Mouse (Mus musculus) lung, embryonic 14.5 days (tissue): ENCODE measurements around the gene Kcnk2. TPM values are rescaled to one million over a fixed set of nuclear protein-coding genes. Genes with fewer than 3 reads are reported as not detected.
"Not testable (repeated sequence)": the region's sequence is repeated elsewhere in the genome, so short reads cannot be mapped to it uniquely, and the experiment has no call there.

Experiments used
- ATAC-seq: fragments of 200-750 bp; cut with Nextera tagmentation; 2 replicates; pipeline ENCODE4 v1.8.0; 2017; ENCODE audit warnings: mild to moderate bottlenecking, moderate TSS enrichment, moderate library complexity; ENCODE audit not compliant: insufficient read depth
- DNase-seq: peaks from one replicate; pipeline ENCODE4 v3.0.0-alpha.2; 2015
- H3K27ac ChIP-seq: fragments of 300-500 bp; sonication (generic); 2 replicates; pipeline ENCODE4 v1.5.1; 2014; ENCODE audit warnings: low read depth, mild to moderate bottlenecking, moderate library complexity
- H3K27me3 ChIP-seq: fragments of 300-500 bp; sonication (generic); 2 replicates; pipeline ENCODE4 v1.6.1; 2014; ENCODE audit warnings: low read length, control low read depth; ENCODE audit not compliant: insufficient read depth
- H3K36me3 ChIP-seq: fragments of 300-500 bp; sonication (generic); 2 replicates; pipeline ENCODE4 v1.6.1; 2014; ENCODE audit warnings: control low read depth; ENCODE audit not compliant: insufficient read depth
- H3K4me1 ChIP-seq: fragments of 300-500 bp; sonication (generic); 2 replicates; pipeline ENCODE4 v1.6.1; 2014; ENCODE audit warnings: antibody characterized with exemption, control low read depth; ENCODE audit not compliant: insufficient read depth
- H3K4me2 ChIP-seq: fragments of 300-500 bp; sonication (generic); 2 replicates; pipeline ENCODE4 v1.6.1; 2014; ENCODE audit warnings: mild to moderate bottlenecking
- H3K4me3 ChIP-seq: fragments of 300-500 bp; sonication (generic); 2 replicates; pipeline ENCODE4 v1.5.1; 2014; ENCODE audit warnings: low read depth, low read length
- H3K9ac ChIP-seq: fragments of 300-500 bp; sonication (generic); 2 replicates; pipeline ENCODE4 v1.6.1; 2014
- H3K9me3 ChIP-seq: fragments of 300-500 bp; sonication (generic); 2 replicates; pipeline ENCODE4 v1.6.1; 2016; ENCODE audit warnings: low read depth, low read length, control low read depth
- CTCF ChIP-seq: IDR thresholded peaks from 2 replicates; pipeline ENCODE4 v1.5.1; 2016; ENCODE audit warnings: antibody characterized with exemption, low read depth
- WGBS: fragments of 180-500 bp; shearing (Covaris S2); extraction: QIAGEN DNeasy Blood & Tissue Kit; methylation state at CpG from one replicate; pipeline ENCODE4 v1.1.7; 2014; 5-methylcytosine and 5-hydroxymethylcytosine counted together
- polyA plus RNA-seq: library from polyadenylated mRNA; unstranded; fragments of >200 nt; fragmentation: Nextera tagmentation; extraction: Ambion mirVana; gene quantifications from 2 replicates; pipeline ENCODE4 v1.2.1, GENCODE M21; 2014

Kcnk2 gene
- polyA plus RNA-seq, 1 experiment from 2014 or later: 8.9 TPM

- no peaks in the 10 kb centered on the region for H3K36me3 ChIP-seq
- no peak for TF ChIP-seq CTCF
- no peaks in the 10 kb centered on the region for H3K9me3 ChIP-seq
- no peak overlapping the region for H3K9ac ChIP-seq
- H3K4me1 ChIP-seq: no peaks in the 10 kb centered on the region
- H3K27ac ChIP-seq: no peak overlapping the region
- DNase-seq: no peak
- no peak overlapping the region for H3K4me3 ChIP-seq
- H3K27me3 ChIP-seq: no peaks in the 10 kb centered on the region
- ATAC-seq: no peak
- no peak overlapping the region for H3K4me2 ChIP-seq
Observed at GRCm38 (mm10) chr1:189253631-189254030, 148.4 kb downstream of the Kcnk2 start.

- no peak overlapping the region for H3K9ac ChIP-seq
- no peak for ATAC-seq
- no peaks in the 10 kb centered on the region for H3K9me3 ChIP-seq
- H3K27me3 ChIP-seq: no peaks in the 10 kb centered on the region
- H3K27ac ChIP-seq: no peak overlapping the region
- peak; percentile 50 for DNase-seq
- H3K4me3 ChIP-seq: no peak overlapping the region
- H3K4me2 ChIP-seq: no peak overlapping the region
- TF ChIP-seq CTCF: peak; percentile 65
- WGBS: 64% methylated on average over 3 of the region's 3 CpGs
- no peaks in the 10 kb centered on the region for H3K4me1 ChIP-seq
- H3K36me3 ChIP-seq: no peaks in the 10 kb centered on the region
Observed at GRCm38 (mm10) chr1:189253207-189253606, 148.9 kb downstream of the Kcnk2 start.

- not testable (repeated sequence) for H3K4me1 ChIP-seq, H3K9me3 ChIP-seq, H3K27me3 ChIP-seq, H3K36me3 ChIP-seq, H3K4me2 ChIP-seq, H3K27ac ChIP-seq, H3K9ac ChIP-seq, ATAC-seq, H3K4me3 ChIP-seq, DNase-seq
- WGBS: 86% methylated on average over 2 of the region's 2 CpGs
Observed at GRCm38 (mm10) chr1:189243206-189243605, 158.9 kb downstream of the Kcnk2 start.

- no peak for TF ChIP-seq CTCF
- 57% methylated on average over 5 of the region's 5 CpGs for WGBS
Observed at GRCm38 (mm10) chr1:189235261-189235660, 166.8 kb downstream of the Kcnk2 start.

GRCm38 (mm10) chr1:189232829-189233228 is 169.2 kb downstream of the Kcnk2 start:
- TF ChIP-seq CTCF: no peak
- Histone ChIP-seq H3K4me1 (peaks cover 6% of the 10 kb centered on the region; the same call in 1 of the 2 replicates), H3K4me3 (no peak overlapping the region), H3K27ac (no peak overlapping the region), H3K27me3 (no peaks in the 10 kb centered on the region), H3K36me3 (no peaks in the 10 kb centered on the region), H3K4me2 (no peak overlapping the region), H3K9me3 (no peaks in the 10 kb centered on the region), H3K9ac (no peak overlapping the region)
- ATAC-seq (no peak), DNase-seq (peak; percentile 37)
- 50% methylated on average over 6 of the region's 6 CpGs for WGBS

More at GRCm38 (mm10) chr1:189235261-189235660, 166.8 kb downstream of the Kcnk2 start:
- no peak overlapping the region for H3K9ac ChIP-seq
- no peak overlapping the region for H3K4me3 ChIP-seq
- H3K27me3 ChIP-seq: no peaks in the 10 kb centered on the region
- no peaks in the 10 kb centered on the region for H3K36me3 ChIP-seq
- ATAC-seq: no peak
- H3K4me1 ChIP-seq: no peaks in the 10 kb centered on the region
- H3K9me3 ChIP-seq: no peaks in the 10 kb centered on the region
- no peak for DNase-seq
- no peak overlapping the region for H3K27ac ChIP-seq
- H3K4me2 ChIP-seq: no peak overlapping the region

- TF ChIP-seq CTCF: no peak
- DNase-seq: no peak
- peaks cover 6% of the 10 kb centered on the region; the same call in 1 of the 2 replicates for H3K4me1 ChIP-seq
- H3K4me3 ChIP-seq: no peak overlapping the region
- ATAC-seq: no peak
- no peak overlapping the region for H3K9ac ChIP-seq
- WGBS: 57% methylated on average over 19 of the region's 19 CpGs
- H3K9me3 ChIP-seq: no peaks in the 10 kb centered on the region
- no peaks in the 10 kb centered on the region for H3K36me3 ChIP-seq
- no peaks in the 10 kb centered on the region for H3K27me3 ChIP-seq
- no peak overlapping the region for H3K27ac ChIP-seq
- no peak overlapping the region for H3K4me2 ChIP-seq
Observed at GRCm38 (mm10) chr1:189228222-189229084, 173.6 kb downstream of the Kcnk2 start.

GRCm38 (mm10) chr1:189227479-189227878 is 174.6 kb downstream of the Kcnk2 start:
- Histone ChIP-seq H3K4me2 (no peak overlapping the region), H3K9me3 (no peaks in the 10 kb centered on the region), H3K27ac (no peak overlapping the region), H3K4me3 (no peak overlapping the region), H3K27me3 (no peaks in the 10 kb centered on the region), H3K9ac (no peak overlapping the region), H3K36me3 (no peaks in the 10 kb centered on the region), H3K4me1 (peaks cover 6% of the 10 kb centered on the region; the same call in 1 of the 2 replicates)
- DNase-seq (peak; percentile 21), ATAC-seq (no peak)
- TF ChIP-seq CTCF: peak; percentile 28
- WGBS: 70% methylated on average over 4 of the region's 4 CpGs
